Mouse (Mus musculus) G1E (cell line): ENCODE results near the gene Hist1h2bj. TPM values are rescaled to one million over a fixed set of nuclear protein-coding genes. Genes with fewer than 3 reads are reported as not detected.
A peak's percentile ranks its signal among the peaks of the same experiment; 100 is the strongest.

ENCODE experiments used
- ATAC-seq: 2 replicates; pipeline ENCODE4 v1.8.0; 2016; ENCODE audit warnings: mild to moderate bottlenecking; ENCODE audit not compliant: insufficient number of reproducible peaks, poor library complexity, low FRiP score, severe bottlenecking; ENCODE audit errors: extremely low read depth
- DNase-seq: peaks from one replicate; pipeline ENCODE4 v3.0.0; 2012; ENCODE audit warnings: low spot score
- H3K27me3 ChIP-seq: 2 replicates; pipeline ENCODE4 v1.6.1; 2012; ENCODE audit warnings: mild to moderate bottlenecking, low read length, inconsistent platforms; ENCODE audit not compliant: insufficient read depth
- H3K36me3 ChIP-seq: replicated peaks from 2 replicates; pipeline ENCODE3; 2012; ENCODE audit warnings: mild to moderate bottlenecking, inconsistent platforms
- H3K4me1 ChIP-seq: 2 replicates; pipeline ENCODE4 v1.6.1; 2012; ENCODE audit warnings: low read depth, low read length, inconsistent platforms, mixed read lengths; ENCODE audit not compliant: insufficient read depth
- H3K4me3 ChIP-seq: 2 replicates; pipeline ENCODE4 v1.5.1; 2012; ENCODE audit warnings: low read depth, mild to moderate bottlenecking, inconsistent platforms, low read length, moderate library complexity, mixed read lengths
- H3K9me3 ChIP-seq: replicated peaks from 2 replicates; pipeline ENCODE4 v1.6.1; 2012; ENCODE audit warnings: inconsistent platforms
- CTCF ChIP-seq: IDR thresholded peaks from 2 replicates; pipeline ENCODE4 v1.5.1; 2012; ENCODE audit warnings: low read depth, low read length, inconsistent platforms, mixed read lengths
- GATA1 ChIP-seq: IDR thresholded peaks from 2 replicates; pipeline ENCODE4 v1.6.1; 2012; ENCODE audit warnings: borderline replicate concordance, low read length, inconsistent platforms, mixed read lengths
- GATA2 ChIP-seq: IDR thresholded peaks from 2 replicates; pipeline ENCODE4 v1.6.1; 2012; ENCODE audit warnings: low read depth, low read length, inconsistent platforms, borderline replicate concordance
- POLR2AphosphoS5 ChIP-seq: IDR thresholded peaks from 2 replicates; pipeline ENCODE4 v1.6.1; 2012; ENCODE audit warnings: low read depth, low read length, inconsistent platforms; ENCODE audit not compliant: insufficient replicate concordance
- TAL1 ChIP-seq: conservative IDR thresholded peaks from 2 replicates; pipeline ENCODE4 v1.6.1; 2012; ENCODE audit warnings: low read depth, low read length, inconsistent platforms, mixed read lengths
- polyA plus RNA-seq: library from polyadenylated mRNA; stranded (reverse); fragments of >175 nt; gene quantifications from 2 replicates; pipeline ENCODE4 v1.2.3, GENCODE M21; 2012
- total RNA-seq, 2 experiments: library from RNA; stranded (forward) in 1 of 2; stranded (reverse) in 1 of 2; fragments of 200-1000 nt in 1 of 2; fragments of >200 nt in 1 of 2; fragmentation: Nextera tagmentation in 1 of 2; gene quantifications; 2 replicates each; pipeline ENCODE4 v1.2.3; 2014 to 2017

Hist1h2bj gene
- total and polyA plus RNA-seq, 3 experiments, result 10.5 to 205 (median 49.5) TPM

DNA sequence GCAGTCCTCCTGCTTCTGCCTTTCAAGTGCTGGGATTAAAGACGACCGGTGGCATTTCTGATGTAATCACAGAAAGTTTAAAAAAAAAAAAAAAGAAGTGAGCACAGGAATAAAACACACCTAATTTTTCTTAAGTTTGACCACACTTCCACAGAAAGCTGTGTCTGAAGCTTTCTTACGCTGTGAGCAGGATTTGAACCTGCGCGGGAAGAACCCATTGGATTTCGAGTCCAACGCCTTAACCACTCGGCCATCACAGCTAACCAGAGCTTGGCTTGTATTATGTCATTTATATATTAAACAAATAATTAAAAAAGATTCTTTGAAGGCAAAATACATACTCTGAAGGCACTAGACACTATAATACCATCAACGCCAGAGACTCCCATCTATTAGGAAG, 20.8 kb upstream of the Hist1h2bj start:
- Histone ChIP-seq H3K4me3 (peak overlapping the region; percentile 71), H3K27me3 (peaks cover 5% of the 10 kb centered on the region; the same call in 1 of the 2 replicates), H3K36me3 (no peaks in the 10 kb centered on the region), H3K4me1 (peaks cover 25% of the 10 kb centered on the region), H3K9me3 (no peaks in the 10 kb centered on the region)
- ATAC-seq (peak; percentile 46; the same call in 1 of the 2 replicates), DNase-seq (no peak)
- no peak for TF ChIP-seq GATA2
- no peak for TF ChIP-seq POLR2AphosphoS5
- no peak for TF ChIP-seq TAL1
- TF ChIP-seq GATA1, result no peak
- no peak for TF ChIP-seq CTCF

DNA sequence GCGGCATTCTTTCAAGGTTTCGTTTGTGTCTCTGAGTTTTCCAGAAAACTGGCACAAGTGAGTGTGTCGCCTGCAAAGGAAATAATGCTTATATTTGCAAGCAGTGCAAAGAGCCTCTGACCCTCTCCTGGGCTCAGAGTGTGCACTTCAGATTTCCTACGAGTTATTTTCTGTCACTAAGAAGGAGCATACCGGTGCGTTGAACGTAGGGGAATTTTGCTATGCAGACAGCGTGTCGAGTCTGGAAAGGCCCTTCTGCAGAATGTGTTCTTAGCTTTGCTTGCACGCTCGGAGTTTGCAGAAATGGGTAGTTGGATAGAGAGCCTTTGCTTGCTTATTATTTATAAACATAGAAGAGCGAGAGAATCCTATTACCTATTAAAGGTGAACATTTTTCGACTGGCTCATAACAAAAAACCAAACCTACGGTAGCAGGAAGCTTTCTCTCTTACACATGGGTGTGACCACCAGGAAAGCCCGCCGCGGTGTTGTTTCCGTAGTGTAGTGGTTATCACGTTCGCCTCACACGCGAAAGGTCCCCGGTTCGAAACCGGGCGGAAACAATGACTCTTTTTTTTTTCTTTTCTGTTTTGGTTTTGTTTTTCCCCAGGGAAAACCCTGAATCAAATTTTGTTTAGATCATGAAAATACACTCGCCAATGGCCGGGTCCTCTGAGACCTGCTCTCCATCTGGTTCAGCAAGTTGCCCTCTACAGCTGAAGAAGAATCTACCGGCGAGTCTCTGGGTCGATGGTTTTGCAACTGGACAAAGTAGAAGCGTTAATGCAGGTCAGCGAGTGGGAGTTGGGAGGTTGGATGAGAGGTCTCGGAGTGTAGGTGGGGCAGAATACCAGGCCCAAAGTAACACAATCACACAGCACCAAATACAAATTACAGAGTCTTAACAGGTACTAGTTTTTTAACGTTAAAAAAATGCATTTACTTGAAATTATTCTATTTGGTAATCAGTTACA, 16.7 kb upstream of the Hist1h2bj start:
- 0 out of 2 replicates have a peak, but pooled peaks cover 3% of the 10 kb centered on the region for H3K27me3 ChIP-seq
- ATAC-seq (no peak), DNase-seq (no peak)
- H3K4me3 ChIP-seq, result peak overlapping the region; percentile 70
- no peaks in the 10 kb centered on the region for H3K9me3 ChIP-seq
- peaks cover 31% of the 10 kb centered on the region for H3K4me1 ChIP-seq
- TF ChIP-seq POLR2AphosphoS5, result no peak
- TF ChIP-seq GATA2, result no peak
- no peak for TF ChIP-seq CTCF
- TF ChIP-seq TAL1, result no peak
- no peak for TF ChIP-seq GATA1
- no peaks in the 10 kb centered on the region for H3K36me3 ChIP-seq

GRCm38 (mm10) chr13:22028673-22029460, 14.1 kb upstream of the Hist1h2bj start:
- ATAC-seq, result peak; percentile 69
- no peaks in the 10 kb centered on the region for H3K9me3 ChIP-seq
- H3K4me3 ChIP-seq, result peak overlapping the region; percentile 71
- no peaks in the 10 kb centered on the region for H3K36me3 ChIP-seq
- DNase-seq, result peak; percentile 35
- TF ChIP-seq CTCF, result peak; percentile 74
- TF ChIP-seq GATA2, result no peak
- no peak for TF ChIP-seq TAL1
- 0 out of 2 replicates have a peak, but pooled peaks cover 3% of the 10 kb centered on the region for H3K27me3 ChIP-seq
- H3K4me1 ChIP-seq, result peaks cover 39% of the 10 kb centered on the region

GRCm38 (mm10) chr13:22029928-22030327, 13.1 kb upstream of the Hist1h2bj start:
- 0 out of 2 replicates have a peak, but pooled peaks cover 3% of the 10 kb centered on the region for H3K27me3 ChIP-seq
- H3K36me3 ChIP-seq, result no peaks in the 10 kb centered on the region
- TF ChIP-seq GATA2, result no peak
- TF ChIP-seq POLR2AphosphoS5, result no peak
- TF ChIP-seq TAL1, result no peak
- TF ChIP-seq CTCF, result no peak
- TF ChIP-seq GATA1, result no peak
- H3K9me3 ChIP-seq, result no peaks in the 10 kb centered on the region
- no peak for ATAC-seq
- peaks cover 44% of the 10 kb centered on the region for H3K4me1 ChIP-seq
- no peak overlapping the region; the same call in 1 of the 2 replicates for H3K4me3 ChIP-seq
- no peak for DNase-seq

GRCm38 (mm10) chr13:22030493-22030892, 12.5 kb upstream of the Hist1h2bj start:
- Histone ChIP-seq H3K4me1 (peaks cover 45% of the 10 kb centered on the region), H3K4me3 (no peak overlapping the region), H3K36me3 (no peaks in the 10 kb centered on the region), H3K27me3 (0 out of 2 replicates have a peak, but pooled peaks cover 3% of the 10 kb centered on the region), H3K9me3 (no peaks in the 10 kb centered on the region)
- TF ChIP-seq GATA1 (no peak), TAL1 (no peak), CTCF (no peak), POLR2AphosphoS5 (no peak), GATA2 (no peak)
- no peak for DNase-seq
- no peak for ATAC-seq

GRCm38 (mm10) chr13:22033741-22034442, 9.1 kb upstream of the Hist1h2bj start:
- H3K27me3 ChIP-seq, result no peaks in the 10 kb centered on the region
- DNase-seq (no peak), ATAC-seq (no peak)
- H3K4me3 ChIP-seq, result no peak overlapping the region
- TF ChIP-seq CTCF, result no peak
- peak; percentile 93; the same call in 1 of the 2 replicates for TF ChIP-seq POLR2AphosphoS5
- no peaks in the 10 kb centered on the region for H3K36me3 ChIP-seq
- H3K4me1 ChIP-seq, result peaks cover 43% of the 10 kb centered on the region
- no peaks in the 10 kb centered on the region for H3K9me3 ChIP-seq
